Mouse (Mus musculus) c-Kit-positive CD71-positive TER-119-positive erythroid progenitor cells, embryonic 14.5 days (primary cell): ENCODE results near the gene Olfr761.
"Not testable (repeated sequence)": the region's sequence is repeated elsewhere in the genome, so short reads cannot be mapped to it uniquely, and the experiment has no call there.

Experiments used
- DNase-seq: peaks from one replicate; pipeline ENCODE4 v3.0.0-alpha.2; 2013; ENCODE audit warnings: low spot score

Gene Olfr761

GRCm38 (mm10) chr17:37952979-37953378, at the start of gene Olfr761:
Olfr761 (minus strand) TSS chr17:37953079.
- DNase-seq, result no peak

- peak; percentile 33 for DNase-seq
Measured at GRCm38 (mm10) chr17:37995635-37996307, 42.9 kb upstream of the Olfr761 start.

- peak; percentile 79 for DNase-seq
Measured at GRCm38 (mm10) chr17:37990453-37990961, 37.6 kb upstream of the Olfr761 start.

DNA sequence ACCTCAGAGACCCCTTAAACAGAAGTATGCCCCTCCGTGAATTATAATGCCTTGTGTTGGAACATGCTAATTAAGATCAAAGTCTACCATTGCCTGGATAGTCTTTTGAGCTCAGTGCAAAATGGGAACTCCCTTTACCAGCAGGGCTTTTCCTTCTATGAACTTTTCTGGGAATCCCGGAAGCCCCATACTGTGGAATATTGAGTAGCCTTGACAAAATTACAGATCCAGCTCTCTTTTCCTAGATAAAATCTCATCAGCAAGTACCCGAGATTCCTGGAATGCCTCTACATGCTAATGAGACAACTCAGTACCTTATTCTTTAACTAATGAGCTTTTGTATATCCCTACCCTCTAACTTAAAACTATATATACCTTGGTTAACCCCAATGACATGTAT, 20.7 kb upstream of the Olfr761 start:
- DNase-seq, result no peak

GRCm38 (mm10) chr17:37920248-37920647, 32.6 kb downstream of the Olfr761 start, which contains the start of gene Olfr128:
Olfr128 (plus strand) TSS chr17:37920548.
- DNase-seq, result no peak

GRCm38 (mm10) chr17:37906821-37907220, 46.1 kb downstream of the Olfr761 start:
- DNase-seq, result not testable (repeated sequence)
